ENCODE assay signal across 7 mouse cellular contexts in the genomic region with DNA sequence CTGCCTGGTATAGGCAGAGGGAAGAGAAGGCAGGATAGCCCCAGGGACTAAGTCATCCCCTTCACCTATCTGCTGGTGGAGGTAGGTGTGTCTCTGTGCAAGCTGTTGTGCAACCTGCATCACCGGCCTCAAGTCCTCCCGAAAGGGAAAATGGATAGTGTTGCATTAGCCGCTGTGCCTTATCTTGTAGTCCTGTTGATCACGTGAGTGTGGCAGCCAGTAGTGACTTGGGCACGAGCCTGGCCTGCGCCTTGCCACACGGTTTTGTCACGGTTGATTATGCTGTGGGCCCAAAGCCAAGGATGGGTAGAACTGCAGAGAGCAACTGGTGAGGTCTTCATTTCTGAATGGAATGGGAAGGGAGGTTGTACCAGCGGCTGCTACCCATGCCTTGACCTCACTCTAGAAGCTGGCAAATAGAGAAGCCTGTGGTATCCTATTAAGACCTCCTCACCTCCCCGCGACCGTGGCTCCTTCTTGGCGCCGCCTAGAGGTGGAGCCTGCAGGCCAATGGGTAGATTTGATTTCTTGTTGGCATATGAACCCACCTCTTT. TPM values are rescaled to one million over a fixed set of nuclear protein-coding genes. Genes with fewer than 3 reads are reported as not detected.
DNase-seq lines count a peak whose midpoint lies in the region; ATAC-seq and TF ChIP-seq lines count a peak whose summit lies in the region.

No protein-coding gene starts in this region.

- no peak overlapping the region for H3K9ac ChIP-seq in heart, embryonic 11.5 days (ENCODE audit: low read depth, low read length)
- H3K9ac ChIP-seq in kidney, embryonic 16.5 days (replicated peaks; ENCODE audit: low read length) = peak overlapping the region; percentile 90

- ATAC-seq in heart, embryonic 11.5 days (replicated peaks; ENCODE audit: insufficient number of reproducible peaks, low FRiP score, low TSS enrichment) = no peak
- peak; percentile 36 for ATAC-seq in kidney, embryonic 16.5 days (ENCODE audit: low FRiP score, low TSS enrichment)

- peak overlapping the region; percentile 97 for H3K4me2 ChIP-seq in heart, embryonic 11.5 days
- H3K4me2 ChIP-seq in kidney, embryonic 16.5 days (replicated peaks; ENCODE audit: low read depth, low read length) = peak overlapping the region; percentile 95

- H3K4me3 ChIP-seq in E14TG2a.4 (replicated peaks; ENCODE audit: low read length) = peak overlapping the region; percentile 94
- peak overlapping the region; percentile 95 for H3K4me3 ChIP-seq in heart, embryonic 11.5 days (ENCODE audit: low read depth, low read length)
- peak overlapping the region; percentile 87 for H3K4me3 ChIP-seq in kidney, embryonic 16.5 days (ENCODE audit: low read length)

- WGBS in heart, embryonic 11.5 days (ENCODE audit: insufficient replicate concordance) = 14% methylated on average over 14 of the region's 14 CpGs
- 22% methylated on average over 14 of the region's 14 CpGs for WGBS in kidney, embryonic 16.5 days

- TF ChIP-seq CTCF in E14TG2a.4 (conservative IDR thresholded peaks at IDR 0.05; ENCODE audit: low read length) = peak; percentile 62

- H3K36me3 ChIP-seq in E14TG2a.4 (ENCODE audit: insufficient read depth, low read length) = peaks cover 31% of the 10 kb centered on the region
- no peaks in the 10 kb centered on the region for H3K36me3 ChIP-seq in heart, embryonic 11.5 days (ENCODE audit: control insufficient read depth, insufficient read depth, low read length)
- H3K36me3 ChIP-seq in kidney, embryonic 16.5 days (ENCODE audit: insufficient read depth, low read length) = no peaks in the 10 kb centered on the region

- no peak overlapping the region for H3K27ac ChIP-seq in heart, embryonic 11.5 days (ENCODE audit: low read depth, low read length)
- peak overlapping the region; percentile 53 for H3K27ac ChIP-seq in kidney, embryonic 16.5 days (ENCODE audit: low read length)

- H3K27me3 ChIP-seq in E14TG2a.4 (ENCODE audit: insufficient read depth, low read length) = no peaks in the 10 kb centered on the region
- no peaks in the 10 kb centered on the region for H3K27me3 ChIP-seq in heart, embryonic 11.5 days (ENCODE audit: control insufficient read depth, insufficient read depth, low read length)
- H3K27me3 ChIP-seq in kidney, embryonic 16.5 days (ENCODE audit: insufficient read depth, low read length) = no peaks in the 10 kb centered on the region

- peak; percentile 90 for DNase-seq in A20 (ENCODE audit: low read depth, low spot score)
- DNase-seq in cerebellum, adult 18-20 months = peak; percentile 87 to 89
- peak; percentile 59 for DNase-seq in lung, postnatal 14 days
- peak; percentile 52 for DNase-seq in right cerebral cortex, postnatal 25 days

- H3K9me3 ChIP-seq in E14TG2a.4 (ENCODE audit: low read length) = no peaks in the 10 kb centered on the region
- H3K9me3 ChIP-seq in heart, embryonic 11.5 days (replicated peaks; ENCODE audit: control insufficient read depth, low read length) = no peaks in the 10 kb centered on the region
- H3K9me3 ChIP-seq in kidney, embryonic 16.5 days (ENCODE audit: low read length) = no peaks in the 10 kb centered on the region

- H3K4me1 ChIP-seq in E14TG2a.4 (replicated peaks; ENCODE audit: low read depth, low read length) = peaks cover 68% of the 10 kb centered on the region
- peaks cover 22% of the 10 kb centered on the region for H3K4me1 ChIP-seq in heart, embryonic 11.5 days (ENCODE audit: control insufficient read depth, insufficient read depth, low read length)
- peaks cover 32% of the 10 kb centered on the region for H3K4me1 ChIP-seq in kidney, embryonic 16.5 days (ENCODE audit: insufficient read depth, low read length)

RNA-seq across cellular contexts. Expression of gene Tnk2, which starts 1.8 kb away (rescaled TPM):
- 6.9 and 7.8 TPM in 2 replicates for polyA plus RNA-seq in heart, embryonic 11.5 days (2014; fragmentation: Nextera tagmentation; extraction: Ambion mirVana)
- polyA plus RNA-seq in kidney, embryonic 16.5 days (2015; fragmentation: Nextera tagmentation; extraction: Ambion mirVana) = 10.9 and 11.3 TPM in 2 replicates

RNA-seq across cellular contexts. Expression of gene Tfrc, which starts 36.7 kb away (rescaled TPM):
- 66.7 and 69.2 TPM in 2 replicates for polyA plus RNA-seq in heart, embryonic 11.5 days (2014; fragmentation: Nextera tagmentation; extraction: Ambion mirVana)
- 46.5 and 48.5 TPM in 2 replicates for polyA plus RNA-seq in kidney, embryonic 16.5 days (2015; fragmentation: Nextera tagmentation; extraction: Ambion mirVana)
